Mouse (Mus musculus): Measurements from ENCODE around the gene Ankrd27. TPM values are rescaled to one million over a fixed set of nuclear protein-coding genes. Genes with fewer than 3 reads are reported as not detected.

Gene Ankrd27
- total and polyA plus RNA-seq, 3 experiments, result 49.0 to 103 (median 74.9) TPM

- peaks cover 0 to 2% of the 10 kb centered on the region in 2 experiments; a peak in 2 of 4 replicates for H3K36me3 ChIP-seq (ENCODE audit: control insufficient read depth in 1 of 2, insufficient read depth in 2 of 2, low read length in 2 of 2)
- peaks cover 15% of the 10 kb centered on the region for H3K79me2 ChIP-seq (ENCODE audit: control insufficient read depth, insufficient read depth, low read length, poor library complexity)
- no peak overlapping the region for H3K9ac ChIP-seq (ENCODE audit: control insufficient read depth, low read depth, low read length, poor library complexity, severe bottlenecking)
- no peak overlapping the region for H3K4me3 ChIP-seq (ENCODE audit: control insufficient read depth in 1 of 2, insufficient read depth in 1 of 2, low read depth in 2 of 2, low read length in 2 of 2)
- H3K27ac ChIP-seq (ENCODE audit: control insufficient read depth, low read depth, low read length), result no peak overlapping the region
- peaks cover 0 to 10% of the 10 kb centered on the region in 2 experiments; a peak in 3 of 4 replicates for H3K4me1 ChIP-seq (ENCODE audit: control insufficient read depth in 1 of 2, insufficient read depth in 2 of 2, low read length in 2 of 2)
- no peaks in the 10 kb centered on the region for H3K9me3 ChIP-seq (replicated peaks; ENCODE audit: insufficient read depth, low read length)
- H3K27me3 ChIP-seq (ENCODE audit: control insufficient read depth in 1 of 2, insufficient read depth in 2 of 2, low read length in 2 of 2), result no peaks in the 10 kb centered on the region
- peak; percentile 25 for TF ChIP-seq RAD21 (IDR thresholded peaks at IDR 0.05; ENCODE audit: low read depth, low read length)
- no peak for TF ChIP-seq RCOR1 (IDR thresholded peaks at IDR 0.05; ENCODE audit: low read depth, low read length)
- TF ChIP-seq SMC3 (IDR thresholded peaks at IDR 0.05; ENCODE audit: low read depth, low read length), result peak; percentile 44; the same call in 1 of the 2 replicates
- TF ChIP-seq ZC3H11A (IDR thresholded peaks at IDR 0.05; ENCODE audit: low read depth, low read length), result 0 out of 2 replicates have a peak, but pooled peaks have one; percentile 10
- TF ChIP-seq ETS1 (IDR thresholded peaks at IDR 0.05; ENCODE audit: low read depth, low read length), result no peak
- TF ChIP-seq CTCF (IDR thresholded peaks at IDR 0.05 in 2 of 3, conservative IDR thresholded peaks at IDR 0.05 in 1 of 3; ENCODE audit: control insufficient read depth in 1 of 3, insufficient read depth in 1 of 3, low read depth in 2 of 3, low read length in 3 of 3, poor library complexity in 1 of 3, severe bottlenecking in 1 of 3), result peak; percentile 43 to 60 (median 56)
- TF ChIP-seq BHLHE40 (IDR thresholded peaks at IDR 0.05; ENCODE audit: borderline replicate concordance, low read depth, low read length), result no peak
- DNase-seq (ENCODE audit: low read depth, low spot score), result peak; percentile 68
These were observed 3.3 kb upstream of the Ankrd27 start for GRCm38 (mm10) chr7:35582719-35583118.

- DNase-seq (ENCODE audit: low read depth, low spot score), result no peak
- H3K4me3 ChIP-seq (ENCODE audit: control insufficient read depth in 1 of 2, insufficient read depth in 1 of 2, low read depth in 2 of 2, low read length in 2 of 2), result no peak overlapping the region
- peaks cover 0 to 10% of the 10 kb centered on the region in 2 experiments; a peak in 2 of 4 replicates for H3K36me3 ChIP-seq (ENCODE audit: control insufficient read depth in 1 of 2, insufficient read depth in 2 of 2, low read length in 2 of 2)
- H3K79me2 ChIP-seq (ENCODE audit: control insufficient read depth, insufficient read depth, low read length, poor library complexity), result peaks cover 19% of the 10 kb centered on the region
- no peak for TF ChIP-seq ETS1 (IDR thresholded peaks at IDR 0.05; ENCODE audit: low read depth, low read length)
- no peak for TF ChIP-seq HCFC1 (IDR thresholded peaks at IDR 0.05; ENCODE audit: low read depth, low read length)
- TF ChIP-seq ZNF384 (IDR thresholded peaks at IDR 0.05; ENCODE audit: low read depth, low read length), result no peak
- TF ChIP-seq BHLHE40 (IDR thresholded peaks at IDR 0.05; ENCODE audit: borderline replicate concordance, low read depth, low read length), result no peak
- no peak for TF ChIP-seq ELF1 (IDR thresholded peaks at IDR 0.05; ENCODE audit: low read depth, low read length)
- TF ChIP-seq USF2 (IDR thresholded peaks at IDR 0.05; ENCODE audit: borderline replicate concordance in 1 of 2, insufficient read depth in 1 of 2, low read depth in 1 of 2, low read length in 2 of 2), result no peak
- no peak for TF ChIP-seq POLR2AphosphoS5 (IDR thresholded peaks at IDR 0.05; ENCODE audit: borderline replicate concordance, low read depth, low read length)
- TF ChIP-seq CHD2 (IDR thresholded peaks at IDR 0.05; ENCODE audit: low read length), result no peak
- no peak for TF ChIP-seq ZC3H11A (IDR thresholded peaks at IDR 0.05; ENCODE audit: low read depth, low read length)
- no peak for TF ChIP-seq MAX (IDR thresholded peaks at IDR 0.05; ENCODE audit: low read length)
- TF ChIP-seq JUND (IDR thresholded peaks at IDR 0.05; ENCODE audit: low read depth, low read length), result no peak
- no peak for TF ChIP-seq EP300 (IDR thresholded peaks at IDR 0.05; ENCODE audit: low read depth in 1 of 2, low read length in 2 of 2)
- TF ChIP-seq MEF2A (IDR thresholded peaks at IDR 0.05; ENCODE audit: extremely low read depth, insufficient replicate concordance, low read depth, low read length, poor library complexity, severe bottlenecking), result no peak
- no peak for TF ChIP-seq NELFE (IDR thresholded peaks at IDR 0.05; ENCODE audit: low read depth, low read length)
- TF ChIP-seq MYB (IDR thresholded peaks at IDR 0.05; ENCODE audit: low read depth, low read length), result no peak
- TF ChIP-seq KAT2A (conservative IDR thresholded peaks at IDR 0.05; ENCODE audit: low read depth, low read length), result no peak
- no peak for TF ChIP-seq RCOR1 (IDR thresholded peaks at IDR 0.05; ENCODE audit: low read depth, low read length)
- H3K9ac ChIP-seq (ENCODE audit: control insufficient read depth, low read depth, low read length, poor library complexity, severe bottlenecking), result no peak overlapping the region
- H3K9me3 ChIP-seq (replicated peaks; ENCODE audit: insufficient read depth, low read length), result no peaks in the 10 kb centered on the region
- H3K4me1 ChIP-seq (ENCODE audit: control insufficient read depth in 1 of 2, insufficient read depth in 2 of 2, low read length in 2 of 2), result peaks cover 5 to 17% of the 10 kb centered on the region in 2 experiments
- no peaks in the 10 kb centered on the region for H3K27me3 ChIP-seq (ENCODE audit: control insufficient read depth in 1 of 2, insufficient read depth in 2 of 2, low read length in 2 of 2)
- no peak overlapping the region for H3K27ac ChIP-seq (ENCODE audit: control insufficient read depth, low read depth, low read length)
These were observed 2.5 kb upstream of the Ankrd27 start for GRCm38 (mm10) chr7:35583476-35584025.
